Mouse (Mus musculus): ENCODE measurements around the gene Nrxn2.

- no peak for TF ChIP-seq HCFC1 (IDR thresholded peaks at IDR 0.05; ENCODE audit: borderline replicate concordance, insufficient read depth, low read length)
- no peak for TF ChIP-seq MAFK (IDR thresholded peaks at IDR 0.05; ENCODE audit: insufficient read depth, low read depth, low read length)
- TF ChIP-seq CHD2 (IDR thresholded peaks at IDR 0.05; ENCODE audit: low read depth, low read length): no peak
Measured at GRCm38 (mm10) chr19:6466945-6467344, 48.4 kb downstream of the Nrxn2 start.
